Mouse (Mus musculus): ENCODE measurements at regions not wholly inside any gene's neighbourhood (a gene's known extent, or its start where the extent isn't known, plus 50 kb on each side); places are given as distances from the start of the nearest gene placed in this dataset.

DNA sequence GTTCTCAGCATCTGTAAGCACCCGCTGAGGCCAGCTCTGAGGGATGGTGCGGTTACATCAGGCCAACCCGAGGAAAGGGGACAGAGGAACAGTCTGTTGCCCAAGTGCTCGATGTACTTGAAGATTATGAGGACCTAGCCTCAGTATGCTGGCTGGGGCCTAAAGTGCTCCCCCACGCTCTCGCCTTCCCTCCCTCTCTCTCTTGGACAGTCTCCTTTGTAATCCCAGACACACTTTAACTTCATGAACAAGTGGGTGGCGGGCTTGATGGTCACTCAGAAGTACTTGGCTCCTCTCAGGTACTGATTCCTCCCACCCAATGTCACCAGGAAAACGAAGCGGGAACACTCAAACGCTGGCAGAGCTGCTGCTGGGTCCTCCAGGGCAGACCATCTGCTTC lies 93.1 kb downstream of the Vcpkmt start:
- TF ChIP-seq CTCF (IDR thresholded peaks at IDR 0.05; ENCODE audit: low read depth, low read length) = no peak
- no peak for TF ChIP-seq GATA1 (IDR thresholded peaks at IDR 0.05; ENCODE audit: borderline replicate concordance, low read length)
- no peak for TF ChIP-seq POLR2AphosphoS5 (IDR thresholded peaks at IDR 0.05; ENCODE audit: insufficient replicate concordance, low read depth, low read length)

Data from G1E (cell line).